Mouse (Mus musculus) ovary, postnatal 10 days (tissue): ENCODE measurements around the gene Cadm1.

Experiments used
- DNase-seq: peaks from one replicate; pipeline ENCODE4 v3.0.0; 2022; ENCODE audit warnings: low spot score

Gene Cadm1

DNA sequence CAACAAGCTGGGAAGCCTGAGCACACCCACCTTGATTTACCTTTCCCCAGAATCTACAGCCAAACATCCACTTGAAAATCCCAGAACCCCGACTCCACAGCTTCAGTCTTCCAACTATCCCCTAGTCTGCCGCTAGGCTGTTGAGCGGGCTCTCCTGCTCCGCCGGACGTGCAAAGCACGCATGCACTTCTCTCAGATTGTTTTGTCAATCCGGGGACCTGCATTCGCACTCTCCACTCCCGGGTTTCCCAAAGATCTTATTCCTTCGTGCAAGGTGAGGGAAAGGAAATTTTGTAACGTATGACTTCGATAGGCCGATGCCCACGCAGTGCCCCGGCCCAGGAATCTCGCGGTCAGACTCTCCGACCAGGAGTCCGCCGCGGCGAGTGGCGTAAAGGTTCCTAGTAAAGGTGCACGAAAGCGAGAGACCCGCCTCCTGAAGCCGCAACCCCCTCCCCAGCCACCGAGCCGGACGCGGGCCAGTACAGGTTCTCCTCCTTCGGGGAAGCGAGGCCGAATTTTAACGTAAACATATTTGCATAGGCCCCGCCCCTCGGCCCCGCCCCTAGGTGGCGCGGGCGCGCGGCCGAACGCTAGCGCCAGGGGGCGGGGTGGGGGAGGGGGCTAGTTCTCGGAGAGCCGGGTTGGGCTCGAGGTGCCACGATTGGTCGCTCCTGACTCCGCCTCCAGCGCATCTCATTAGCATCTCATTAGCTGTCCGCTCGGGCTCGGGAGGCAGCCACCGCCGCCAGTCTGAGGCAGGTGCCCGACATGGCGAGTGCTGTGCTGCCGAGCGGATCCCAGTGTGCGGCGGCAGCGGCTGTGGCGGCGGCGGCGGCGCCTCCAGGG is at the start of gene Cadm1:
Cadm1 (plus strand) TSS at position 572 of the 849 bp plus-strand sequence.
- DNase-seq = peak; percentile 75

DNA sequence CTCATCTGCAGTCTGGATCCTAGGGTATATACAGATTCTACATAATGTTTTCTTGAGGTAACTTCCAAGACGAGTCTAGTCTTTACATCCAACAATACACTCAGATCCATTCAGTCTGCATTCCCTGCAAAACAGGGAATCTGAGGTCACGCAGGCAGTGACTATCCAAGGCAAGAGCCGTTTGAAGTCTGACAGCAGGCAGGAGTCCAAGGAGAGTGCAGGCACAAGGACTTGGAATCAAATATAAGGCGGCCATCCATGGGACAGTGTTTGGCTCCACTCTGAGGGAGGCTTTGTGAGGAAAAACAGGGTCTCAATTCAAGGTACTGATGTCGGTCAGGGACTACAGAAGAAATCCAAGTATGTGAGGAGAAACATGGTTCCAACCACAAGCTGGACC is 45.5 kb upstream of the Cadm1 start:
- DNase-seq = no peak

DNA sequence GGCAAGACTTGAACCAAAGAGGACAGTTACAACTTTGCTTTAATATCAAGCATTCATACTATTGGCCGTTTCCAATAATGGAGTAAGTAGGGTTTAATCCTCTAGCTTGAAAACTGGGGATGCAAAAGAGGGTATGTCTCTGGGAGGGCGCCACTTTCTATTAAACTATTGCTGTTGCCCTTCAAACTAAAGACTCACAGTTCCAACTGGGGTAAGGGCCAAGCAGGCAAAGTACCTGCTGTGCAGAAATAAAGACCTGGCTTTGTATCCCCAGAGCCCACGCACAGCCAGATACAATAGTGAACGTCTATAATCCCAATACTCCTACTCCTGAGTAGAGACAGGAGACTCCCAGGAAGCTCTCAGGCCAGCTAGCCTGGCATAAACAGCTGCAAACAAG is 44.8 kb upstream of the Cadm1 start:
- DNase-seq = no peak

DNA sequence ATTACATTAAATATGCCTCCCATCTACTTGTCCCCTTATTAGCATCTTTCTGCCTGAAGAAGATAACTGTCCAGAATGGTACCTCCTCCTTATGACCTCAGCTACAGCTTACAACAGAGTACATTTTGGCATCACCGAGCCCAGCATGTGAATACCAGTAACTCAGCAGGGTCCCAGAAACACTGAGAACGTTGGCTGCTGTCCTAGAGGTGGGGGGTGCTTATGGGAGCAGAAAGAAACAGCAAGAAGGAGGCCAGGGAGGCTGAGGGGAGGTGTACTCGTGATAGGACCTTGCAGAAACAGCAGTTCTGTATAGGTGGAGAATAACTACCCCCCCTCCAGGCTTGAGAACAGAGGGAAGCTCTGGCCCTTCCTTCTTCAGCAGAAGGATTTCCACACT is 30.2 kb upstream of the Cadm1 start:
- DNase-seq = no peak

DNA sequence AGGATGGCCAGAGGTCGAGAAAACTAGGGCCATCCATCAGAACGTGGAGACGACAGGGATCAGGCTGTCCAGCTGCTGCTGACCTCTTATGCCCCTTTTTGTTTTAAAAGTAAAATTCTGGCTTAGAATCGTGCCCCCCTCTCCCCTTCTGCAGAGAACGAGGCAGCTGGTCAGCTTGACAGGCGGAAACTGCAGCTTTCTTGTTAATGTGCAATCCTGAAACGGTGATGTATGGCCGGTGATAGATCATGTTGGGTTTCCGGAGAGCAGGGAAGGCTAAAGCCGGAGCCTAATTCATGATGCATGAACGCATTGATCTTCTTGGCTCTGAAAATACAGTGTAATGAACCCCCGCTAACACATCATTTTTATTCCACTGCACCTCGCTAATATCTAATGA is 24.0 kb upstream of the Cadm1 start:
- no peak for DNase-seq

DNA sequence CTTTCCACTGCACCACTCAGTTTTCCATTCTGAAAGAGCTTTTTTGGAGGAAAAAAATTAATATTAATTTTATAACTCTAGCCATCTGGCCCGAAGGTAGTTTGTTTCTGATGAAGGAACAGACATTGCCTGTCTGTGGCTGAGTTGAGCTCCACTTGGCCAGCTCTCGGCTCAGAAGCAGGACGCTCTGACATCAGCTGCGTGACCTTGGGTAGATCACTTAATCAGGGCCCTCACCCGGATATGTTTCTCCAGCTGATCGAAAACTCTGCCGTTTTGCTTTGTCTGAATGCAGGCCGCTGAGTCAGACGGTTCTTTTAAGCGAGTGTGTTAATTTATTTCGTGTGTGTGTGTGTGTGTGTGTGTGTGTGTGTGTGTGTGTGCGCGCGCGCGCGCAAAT is 23.1 kb upstream of the Cadm1 start:
- no peak for DNase-seq

DNA sequence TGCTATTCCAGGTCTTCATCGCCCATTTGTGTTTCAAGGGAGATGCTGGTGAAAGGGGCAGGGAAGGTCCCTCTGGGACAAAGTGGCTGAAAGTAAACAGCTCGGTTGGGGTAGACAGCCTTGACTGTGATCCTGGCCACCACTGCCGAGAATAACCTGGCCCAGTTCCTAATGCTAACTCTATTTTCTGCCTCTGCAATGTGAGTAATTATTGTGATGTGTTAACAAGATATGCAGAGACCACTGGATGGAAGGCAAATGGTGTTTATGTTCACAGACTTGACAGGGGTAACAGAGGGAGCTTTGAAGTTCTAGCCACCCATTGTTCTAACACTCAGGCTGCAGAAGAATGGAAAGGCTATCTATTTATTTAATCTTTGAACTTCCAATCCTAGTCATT is 21.9 kb upstream of the Cadm1 start:
- DNase-seq = no peak

DNA sequence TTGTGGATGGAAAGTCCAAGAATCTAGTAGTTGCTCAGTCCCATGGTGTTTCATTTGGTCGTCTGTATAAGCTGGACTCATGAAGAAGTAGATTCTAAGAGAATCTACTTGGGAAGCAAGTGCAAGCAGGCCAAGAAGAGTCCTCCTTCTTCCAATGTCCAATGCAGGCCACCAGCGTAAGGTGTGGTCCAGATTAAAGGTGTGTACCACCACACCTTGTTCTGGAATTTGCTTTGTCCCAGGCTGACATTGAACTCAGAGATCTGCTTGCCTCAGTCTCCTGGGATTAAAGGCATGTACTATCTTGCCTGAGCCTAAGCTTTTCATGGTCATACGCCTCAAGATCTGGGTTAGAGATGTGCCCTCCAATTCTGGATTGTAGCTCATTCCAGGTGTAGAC is 17.5 kb upstream of the Cadm1 start:
- no peak for DNase-seq

DNA sequence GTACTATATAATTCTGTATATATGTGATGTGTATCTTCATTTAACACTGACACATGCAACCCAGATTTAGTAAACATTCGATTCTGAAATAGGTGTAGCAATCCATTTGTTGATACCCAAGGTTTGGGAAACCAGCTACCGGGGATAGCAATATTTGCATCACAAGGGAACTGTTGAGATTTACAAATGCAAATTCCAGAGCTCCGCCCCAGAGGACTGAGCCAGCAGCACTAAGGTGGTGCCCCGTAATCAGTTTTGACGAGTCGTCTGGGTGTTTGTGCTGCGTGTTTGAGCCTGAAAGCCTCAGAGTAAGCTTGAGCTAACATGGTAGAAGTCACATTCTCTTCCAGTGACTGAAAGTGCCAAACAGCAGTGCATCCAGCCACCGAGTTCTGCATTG is 15.7 kb upstream of the Cadm1 start:
- DNase-seq = no peak

DNA sequence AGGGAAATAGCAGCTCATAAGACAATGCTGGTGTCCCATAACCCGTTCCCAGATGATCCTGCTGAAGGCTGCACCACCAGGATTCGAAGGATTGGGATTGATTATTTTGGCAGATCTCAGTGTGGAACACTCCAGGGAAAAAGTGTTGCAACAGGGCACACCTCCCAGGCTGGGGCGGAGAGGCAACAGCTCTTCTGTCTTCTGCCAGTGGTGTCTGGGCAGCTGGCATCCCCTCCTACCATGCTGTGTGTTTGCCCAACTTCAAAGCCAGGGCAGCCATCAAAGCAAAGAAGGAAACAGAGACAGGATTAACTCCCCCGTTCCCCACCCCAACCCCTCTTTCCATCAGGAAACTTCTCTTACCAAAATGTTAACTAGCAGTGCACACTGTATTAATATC is 13.7 kb upstream of the Cadm1 start:
- no peak for DNase-seq

DNA sequence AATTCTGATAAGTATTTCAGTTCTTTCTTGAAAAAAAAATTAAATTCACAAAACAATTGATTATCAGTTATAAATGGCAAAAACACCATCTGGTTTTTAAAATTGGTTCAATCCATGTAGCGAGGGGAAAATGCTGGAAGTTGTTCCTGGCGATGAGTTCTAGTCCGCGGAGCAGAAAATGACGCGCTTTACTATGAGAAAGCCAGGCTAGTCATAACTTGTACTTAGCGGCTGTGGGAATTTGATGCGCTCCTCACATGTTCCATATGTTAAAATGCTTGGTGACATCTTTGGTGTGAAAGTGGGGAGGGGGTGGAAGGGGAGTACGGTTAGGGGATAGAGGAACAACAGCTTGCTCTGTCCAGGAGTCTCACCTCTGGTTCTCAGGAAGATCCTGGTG is 2.7 kb upstream of the Cadm1 start:
- no peak for DNase-seq

DNA sequence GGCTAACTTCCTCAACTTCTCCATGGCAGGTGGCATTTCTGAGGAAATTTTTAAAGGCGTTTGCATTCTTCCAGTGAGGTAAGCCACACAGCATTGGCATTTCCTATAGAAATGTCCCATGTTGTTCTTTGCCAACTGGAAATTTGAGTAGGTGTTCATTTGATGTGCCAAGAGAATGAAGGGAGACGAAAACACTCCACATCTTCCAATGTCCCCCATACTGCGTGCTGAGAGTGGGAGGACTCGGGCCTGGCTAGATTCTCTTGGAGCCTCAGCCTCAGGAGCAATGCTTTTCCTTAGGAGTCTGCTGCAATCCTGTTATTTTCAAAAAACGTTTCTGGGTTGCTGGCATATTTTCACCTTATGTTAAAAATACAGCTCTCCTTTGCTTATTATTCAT is 2.2 kb upstream of the Cadm1 start:
- no peak for DNase-seq

DNA sequence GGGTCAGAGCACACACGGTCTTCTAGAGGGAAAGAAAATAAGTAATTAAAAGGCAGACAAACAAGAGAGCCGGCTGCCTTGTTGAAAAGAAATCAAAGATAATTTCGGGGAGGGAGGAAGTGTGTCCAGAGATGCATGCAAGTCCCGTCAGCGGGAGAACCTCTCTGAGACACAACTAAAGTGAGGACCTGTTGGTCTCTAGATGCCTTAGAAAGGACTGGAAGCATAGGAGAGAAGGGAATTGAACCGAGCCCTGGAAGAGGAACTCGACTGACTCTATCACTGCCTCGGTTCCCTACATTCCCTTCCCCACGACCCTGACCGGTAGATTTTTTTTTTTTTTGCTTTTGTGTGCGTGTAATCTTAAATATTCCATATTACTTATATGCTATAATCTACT is 791 bp upstream of the Cadm1 start:
- no peak for DNase-seq

DNA sequence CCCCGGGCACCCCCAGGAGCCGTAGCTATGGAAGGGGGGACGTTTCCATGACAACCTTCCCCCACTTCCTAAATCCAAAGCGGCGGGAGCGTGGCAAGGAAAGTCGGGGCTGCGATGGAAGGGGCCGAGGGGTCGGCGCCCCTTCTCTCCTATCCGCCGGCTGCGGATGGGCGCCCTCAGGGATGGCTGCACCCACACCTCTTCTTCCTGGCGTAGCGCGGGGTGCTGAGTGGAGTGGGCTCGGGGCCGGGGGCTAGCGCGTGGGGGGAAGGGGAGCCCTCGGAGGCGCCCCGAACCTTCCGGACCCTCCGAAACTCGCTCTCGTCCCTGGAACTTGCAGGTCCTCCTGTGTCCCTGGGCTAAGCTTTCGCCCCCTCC is 560 bp downstream of the Cadm1 start:
- DNase-seq = peak; percentile 6

DNA sequence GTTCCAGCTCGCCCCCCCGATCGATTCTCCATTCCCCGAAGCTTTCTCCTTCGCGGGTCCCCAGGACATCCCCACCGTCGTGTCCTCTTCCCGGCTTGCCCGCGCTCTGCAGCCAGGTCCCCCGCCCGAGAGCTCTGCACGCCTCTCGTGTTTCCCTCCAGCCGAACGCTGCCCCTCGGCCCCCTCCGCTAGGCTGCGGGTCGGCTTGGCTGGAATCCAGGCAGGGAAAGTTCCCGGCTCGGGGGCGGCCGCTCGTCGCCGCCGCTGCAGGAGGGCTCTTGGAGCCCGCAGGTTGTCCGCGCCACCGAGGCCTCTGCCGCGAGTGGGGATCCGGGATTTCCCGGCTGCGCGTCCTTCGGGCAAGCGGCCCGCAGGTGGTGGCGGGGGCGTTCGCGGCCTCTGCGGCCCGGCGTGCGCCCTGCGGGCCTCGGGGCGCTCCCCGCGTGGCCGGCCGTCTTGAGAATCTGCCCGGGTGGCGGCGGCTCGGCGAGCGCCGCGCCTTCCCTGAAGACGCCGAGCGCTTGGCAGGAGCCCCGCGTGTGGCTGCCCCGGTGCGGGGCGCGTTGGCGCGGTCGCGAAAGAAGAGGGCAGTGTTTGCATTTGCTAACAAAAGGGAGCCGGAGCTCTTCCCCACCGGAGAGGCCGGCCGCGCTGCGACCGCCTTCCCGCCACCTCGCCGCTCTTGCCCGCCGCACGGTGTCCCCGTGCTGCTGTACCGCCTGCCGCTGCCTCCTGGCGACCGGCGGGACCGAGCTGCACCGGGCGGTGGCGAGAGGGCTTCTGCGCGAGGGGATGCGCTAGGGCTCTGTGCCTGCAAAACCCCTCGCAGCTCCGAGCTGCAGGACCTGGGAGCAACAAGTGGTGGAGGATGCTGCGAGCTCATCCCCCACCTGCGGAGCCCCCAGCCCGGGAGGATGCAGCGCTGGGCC is 1.2 kb downstream of the Cadm1 start:
- peak; percentile 46 for DNase-seq

DNA sequence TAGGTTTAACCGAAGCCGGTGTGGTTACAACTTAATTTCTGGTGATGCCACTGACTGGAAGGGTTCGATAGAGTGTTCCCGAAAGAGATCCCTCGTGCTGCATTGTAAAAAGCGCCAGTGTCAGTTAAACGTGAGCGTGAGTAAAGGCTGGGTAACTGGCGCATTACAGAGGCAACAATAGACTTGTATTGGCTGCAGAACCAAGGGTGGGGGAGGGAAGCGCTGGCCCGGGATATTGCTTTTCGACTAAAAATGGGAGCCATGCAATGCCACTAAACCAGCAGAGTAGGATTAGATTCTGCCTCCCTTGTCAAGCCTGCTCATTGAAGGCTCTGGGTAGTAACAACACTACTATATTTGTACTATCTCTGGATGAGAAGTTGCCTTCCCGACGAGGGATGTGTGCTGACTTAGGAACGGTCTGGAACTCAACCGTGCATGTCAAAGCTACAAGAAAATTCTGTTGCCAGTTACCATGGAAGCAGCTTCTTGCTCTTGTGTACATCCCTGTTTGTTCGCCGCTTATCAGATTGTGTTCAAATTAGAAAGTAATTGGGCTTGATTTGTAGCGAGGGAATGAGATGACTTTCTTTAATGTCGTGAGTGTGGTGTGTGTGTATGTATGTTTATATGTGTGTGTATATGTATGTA is 2.4 kb downstream of the Cadm1 start:
- no peak for DNase-seq

DNA sequence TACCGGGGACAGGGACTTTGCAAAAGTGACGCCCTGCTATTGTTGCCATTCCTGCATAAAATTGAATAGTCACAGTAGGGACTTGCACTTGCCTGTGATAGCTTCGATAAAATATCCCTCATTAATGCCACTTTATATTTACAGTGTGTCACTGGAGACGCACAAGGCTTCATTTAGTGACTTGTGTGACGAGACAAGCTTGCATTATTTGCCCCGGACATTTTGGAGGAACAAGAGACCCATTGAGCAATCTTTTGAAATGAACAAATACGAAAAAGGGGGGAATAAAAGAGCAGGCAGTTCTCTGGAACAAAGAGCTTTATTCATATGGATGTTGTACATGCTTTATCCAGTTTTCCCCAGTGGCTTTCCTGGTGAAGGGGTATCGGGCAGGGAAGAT is 3.5 kb downstream of the Cadm1 start:
- DNase-seq = no peak

DNA sequence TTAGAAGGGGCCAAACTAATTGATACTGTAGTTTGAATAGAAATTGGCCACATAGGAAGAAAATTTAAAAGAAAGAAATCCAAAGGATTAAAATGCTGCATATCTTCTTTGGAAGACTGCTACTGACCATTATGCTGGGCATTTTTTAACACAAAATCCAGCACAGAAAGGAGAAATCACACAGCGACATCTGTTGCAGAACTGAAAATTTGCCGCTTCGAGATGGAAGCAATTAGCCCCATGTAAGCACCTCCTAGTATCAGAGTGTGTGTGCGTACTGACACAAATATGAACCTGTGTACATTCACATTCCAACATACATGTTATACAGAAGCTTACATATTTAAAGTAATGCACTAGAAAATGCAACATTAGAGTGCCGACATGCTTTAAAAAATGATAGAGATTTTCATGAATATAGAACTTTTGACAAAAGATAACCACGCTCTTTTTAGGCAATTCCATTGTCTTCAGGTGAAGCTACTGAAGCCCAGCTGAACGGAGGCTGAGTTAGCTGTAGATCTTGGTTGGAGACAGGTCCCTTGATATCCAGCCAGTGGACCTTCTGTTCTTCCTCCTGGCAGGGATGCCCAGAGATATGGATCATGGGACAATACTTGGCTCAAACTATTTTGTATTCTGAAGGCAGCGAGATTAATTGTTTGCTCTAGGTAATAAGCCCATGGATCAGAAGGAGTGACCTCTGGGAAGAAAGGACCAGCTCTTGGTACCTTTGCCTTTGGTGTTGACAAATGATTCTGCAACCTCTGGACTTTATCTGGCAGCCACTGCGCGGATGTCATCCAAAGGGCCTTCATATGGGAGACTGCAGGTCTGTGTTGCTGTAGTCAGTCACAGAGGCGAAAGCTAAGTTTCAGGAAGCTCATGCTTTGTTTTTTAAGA is 4.9 kb downstream of the Cadm1 start:
- DNase-seq = no peak

DNA sequence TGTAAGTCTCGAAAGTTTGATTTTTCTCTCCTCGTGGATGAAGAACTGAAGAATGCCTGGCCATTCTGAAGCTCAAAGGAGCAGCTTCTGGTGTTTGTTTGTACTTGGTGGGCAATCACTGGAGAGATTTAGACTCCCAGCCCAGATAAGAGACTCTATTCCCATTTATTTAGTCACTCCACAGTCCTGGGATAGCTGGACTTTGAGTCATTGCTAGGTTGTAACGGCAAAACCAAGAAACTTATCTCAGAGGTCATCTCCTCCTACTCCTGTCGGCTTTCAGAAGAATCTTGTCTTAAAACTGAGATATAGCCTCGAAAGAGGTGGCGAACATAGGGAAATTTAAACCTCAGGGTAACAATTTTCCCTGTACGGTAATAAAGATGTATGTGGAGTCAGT is 15.3 kb downstream of the Cadm1 start:
- DNase-seq = no peak

DNA sequence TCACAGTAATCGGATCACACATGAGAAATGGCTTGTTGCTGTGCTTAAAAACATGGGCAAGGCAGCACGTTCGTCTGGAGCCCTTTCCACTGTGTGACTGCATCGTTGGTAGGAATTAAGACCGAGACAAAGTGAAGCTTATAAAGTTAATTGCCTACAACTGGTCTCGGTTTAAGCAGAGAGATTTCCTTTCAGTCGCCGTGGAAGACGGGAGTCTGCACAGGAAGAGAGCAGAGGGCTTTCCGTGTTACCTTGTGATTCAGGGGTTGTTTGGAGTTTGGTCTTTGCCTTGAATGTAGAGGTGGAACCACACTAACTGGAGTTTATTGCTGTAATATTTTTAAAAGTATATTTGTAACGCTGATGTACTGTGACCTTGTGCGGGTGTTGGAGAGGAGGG is 15.7 kb downstream of the Cadm1 start:
- DNase-seq = no peak

DNA sequence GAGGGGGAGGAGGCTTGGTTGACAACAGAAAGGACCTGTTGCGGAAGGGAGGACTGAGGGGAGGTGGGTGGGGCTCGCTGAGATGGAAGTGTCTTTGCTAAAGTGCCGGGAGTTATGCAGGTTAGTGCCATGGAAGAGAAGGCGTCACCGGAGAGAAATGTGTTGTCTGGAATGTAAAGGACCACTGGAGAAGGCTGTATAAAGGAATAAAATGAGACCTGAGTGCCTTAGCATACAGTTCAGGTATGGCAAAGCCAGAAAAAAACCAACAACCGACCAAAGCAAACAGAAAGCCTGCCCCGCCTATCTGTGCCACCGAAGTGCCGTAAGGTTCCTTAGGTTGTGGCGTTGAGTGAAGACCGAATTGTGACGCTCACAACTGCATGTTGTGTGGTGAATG is 18.4 kb downstream of the Cadm1 start:
- no peak for DNase-seq

DNA sequence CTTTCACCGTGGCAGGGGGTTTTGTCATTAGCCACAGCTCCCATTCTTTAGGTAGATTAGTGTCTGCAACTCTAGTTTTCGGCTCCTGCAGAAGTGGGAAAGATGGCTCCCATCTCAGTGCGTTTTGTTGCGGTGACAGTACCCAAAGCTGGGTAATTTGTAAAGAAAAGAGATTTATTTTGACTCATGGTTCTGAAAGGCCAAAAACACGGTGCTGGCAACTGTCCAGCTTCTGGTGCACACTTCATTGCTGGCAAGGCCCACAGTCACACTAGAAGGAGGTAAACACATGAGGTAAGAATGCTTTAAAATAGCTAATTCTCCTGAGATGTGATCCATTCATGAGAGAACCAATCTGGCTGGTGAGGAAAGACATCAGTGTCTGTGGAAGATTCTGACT is 18.9 kb downstream of the Cadm1 start:
- no peak for DNase-seq
